Mouse (Mus musculus): Measurements from ENCODE around the gene Sumo1. TPM values are rescaled to one million over a fixed set of nuclear protein-coding genes. Genes with fewer than 3 reads are reported as not detected.
A peak's percentile ranks its signal among the peaks of the same experiment; 100 is the strongest.

Gene Sumo1
- polyA plus RNA-seq, 1 experiment from 2014 or later, result 414 TPM

DNA sequence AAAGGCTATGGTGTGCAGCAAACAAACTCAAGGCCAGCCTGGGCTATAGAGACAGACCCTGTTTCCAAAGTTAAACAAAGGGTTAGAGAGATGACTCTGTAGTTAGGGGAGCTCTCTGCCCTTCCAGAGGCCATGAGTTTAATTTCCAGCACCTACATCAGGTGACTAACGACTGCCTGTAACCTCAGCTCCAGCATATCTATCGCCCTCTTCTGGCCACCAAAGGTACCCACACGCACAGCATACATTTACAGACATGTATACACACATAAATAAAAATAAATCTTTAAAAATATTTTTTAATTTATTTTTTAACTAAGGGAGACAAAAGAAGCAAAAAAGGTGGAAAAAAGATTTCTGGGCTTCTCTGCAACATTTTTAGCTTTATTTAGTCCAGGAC lies 59.7 kb downstream of the Sumo1 start:
- Histone ChIP-seq H3K36me3 (ENCODE audit: insufficient read depth, low read length) (no peaks in the 10 kb centered on the region), H3K9me3 (replicated peaks; ENCODE audit: low read length) (no peaks in the 10 kb centered on the region), H3K27ac (0 out of 2 replicates have a peak overlapping the region, but pooled peaks have one; percentile 19), H3K9ac (ENCODE audit: low read depth, low read length) (no peak overlapping the region), H3K4me2 (ENCODE audit: low read length) (no peak overlapping the region), H3K27me3 (ENCODE audit: insufficient read depth, low read length) (no peaks in the 10 kb centered on the region), H3K4me1 (replicated peaks; ENCODE audit: insufficient read depth, low read length) (0 out of 2 replicates have a peak, but pooled peaks cover 3% of the 10 kb centered on the region), H3K4me3 (replicated peaks; ENCODE audit: low read depth, low read length) (no peak overlapping the region)
- 93% methylated on average over 3 of the region's 3 CpGs for WGBS
- DNase-seq (ENCODE audit: low spot score) (no peak), ATAC-seq (replicated peaks; ENCODE audit: low FRiP score, low read depth) (no peak)
- TF ChIP-seq CTCF (IDR thresholded peaks at IDR 0.05; ENCODE audit: low read depth), result peak; percentile 28; the same call in 1 of the 2 replicates

DNA sequence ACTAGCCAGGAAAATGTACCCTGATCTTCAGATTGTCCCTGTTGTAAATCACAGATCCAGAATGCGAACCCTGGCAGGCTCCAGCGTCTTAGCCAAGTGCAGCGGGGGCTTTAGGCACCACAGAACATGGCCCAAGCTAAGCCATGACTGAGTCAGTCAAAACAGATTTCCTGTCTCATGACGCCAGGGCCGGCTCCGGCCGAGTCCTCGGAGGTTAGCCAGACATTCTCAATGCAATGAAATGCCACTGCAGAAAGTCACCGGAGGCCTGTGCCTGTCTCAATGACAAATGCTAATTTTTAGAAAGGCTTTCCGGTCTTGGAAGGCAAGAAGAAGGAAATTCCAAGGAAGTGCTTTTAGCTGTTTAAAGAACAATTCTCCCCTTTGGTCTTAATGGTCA lies 60.7 kb downstream of the Sumo1 start:
- TF ChIP-seq CTCF (IDR thresholded peaks at IDR 0.05; ENCODE audit: low read depth), result no peak
- no peaks in the 10 kb centered on the region for H3K36me3 ChIP-seq (ENCODE audit: insufficient read depth, low read length)
- 36% methylated on average over 10 of the region's 10 CpGs for WGBS
- no peak for ATAC-seq (replicated peaks; ENCODE audit: low FRiP score, low read depth)
- no peak overlapping the region for H3K4me2 ChIP-seq (ENCODE audit: low read length)
- 0 out of 2 replicates have a peak, but pooled peaks cover 3% of the 10 kb centered on the region for H3K4me1 ChIP-seq (replicated peaks; ENCODE audit: insufficient read depth, low read length)
- DNase-seq (ENCODE audit: low spot score), result peak; percentile 82
- H3K9ac ChIP-seq (ENCODE audit: low read depth, low read length), result no peak overlapping the region
- H3K9me3 ChIP-seq (replicated peaks; ENCODE audit: low read length), result no peaks in the 10 kb centered on the region
- no peak overlapping the region for H3K4me3 ChIP-seq (replicated peaks; ENCODE audit: low read depth, low read length)
- H3K27ac ChIP-seq, result 0 out of 2 replicates have a peak overlapping the region, but pooled peaks have one; percentile 43
- no peaks in the 10 kb centered on the region for H3K27me3 ChIP-seq (ENCODE audit: insufficient read depth, low read length)

DNA sequence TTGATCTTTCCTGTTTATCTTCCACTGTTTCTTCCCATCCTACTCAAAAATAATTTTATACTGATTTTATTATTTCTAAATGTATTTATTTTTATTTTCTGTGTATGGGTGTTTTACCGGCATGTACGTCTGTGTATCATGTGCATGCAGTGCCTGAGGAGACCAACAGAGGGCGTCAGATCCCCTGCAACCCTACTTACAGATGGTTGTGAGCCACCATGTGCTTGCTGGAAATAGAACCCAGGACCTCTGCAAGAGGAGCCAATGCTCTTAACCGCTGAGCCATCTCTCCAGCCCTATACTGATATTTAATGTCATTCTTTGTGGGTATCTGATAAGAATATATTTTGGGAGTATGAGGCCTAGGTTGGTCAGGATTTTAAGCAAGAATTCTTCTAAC lies 61.2 kb downstream of the Sumo1 start:
- Histone ChIP-seq H3K4me2 (ENCODE audit: low read length) (no peak overlapping the region), H3K9ac (ENCODE audit: low read depth, low read length) (no peak overlapping the region), H3K27me3 (ENCODE audit: insufficient read depth, low read length) (no peaks in the 10 kb centered on the region), H3K36me3 (ENCODE audit: insufficient read depth, low read length) (no peaks in the 10 kb centered on the region), H3K4me3 (replicated peaks; ENCODE audit: low read depth, low read length) (no peak overlapping the region), H3K27ac (0 out of 2 replicates have a peak overlapping the region, but pooled peaks have one; percentile 43), H3K4me1 (replicated peaks; ENCODE audit: insufficient read depth, low read length) (0 out of 2 replicates have a peak, but pooled peaks cover 3% of the 10 kb centered on the region), H3K9me3 (replicated peaks; ENCODE audit: low read length) (no peaks in the 10 kb centered on the region)
- ATAC-seq (replicated peaks; ENCODE audit: low FRiP score, low read depth) (no peak), DNase-seq (ENCODE audit: low spot score) (no peak)
- WGBS, result 82% methylated on average over 4 of the region's 4 CpGs
- TF ChIP-seq CTCF (IDR thresholded peaks at IDR 0.05; ENCODE audit: low read depth), result peak; percentile 59

GRCm38 (mm10) chr1:59608920-59609319 lies 61.7 kb downstream of the Sumo1 start:
- WGBS, result 62% methylated on average over 5 of the region's 5 CpGs
- 0 out of 2 replicates have a peak, but pooled peaks cover 3% of the 10 kb centered on the region for H3K4me1 ChIP-seq (replicated peaks; ENCODE audit: insufficient read depth, low read length)
- no peak overlapping the region for H3K27ac ChIP-seq
- peak; percentile 44 for TF ChIP-seq CTCF (IDR thresholded peaks at IDR 0.05; ENCODE audit: low read depth)
- no peaks in the 10 kb centered on the region for H3K36me3 ChIP-seq (ENCODE audit: insufficient read depth, low read length)
- H3K9me3 ChIP-seq (replicated peaks; ENCODE audit: low read length), result no peaks in the 10 kb centered on the region
- ATAC-seq (replicated peaks; ENCODE audit: low FRiP score, low read depth) (no peak), DNase-seq (ENCODE audit: low spot score) (no peak)
- no peak overlapping the region for H3K4me3 ChIP-seq (replicated peaks; ENCODE audit: low read depth, low read length)
- no peak overlapping the region for H3K9ac ChIP-seq (ENCODE audit: low read depth, low read length)
- no peak overlapping the region for H3K4me2 ChIP-seq (ENCODE audit: low read length)
- no peaks in the 10 kb centered on the region for H3K27me3 ChIP-seq (ENCODE audit: insufficient read depth, low read length)

DNA sequence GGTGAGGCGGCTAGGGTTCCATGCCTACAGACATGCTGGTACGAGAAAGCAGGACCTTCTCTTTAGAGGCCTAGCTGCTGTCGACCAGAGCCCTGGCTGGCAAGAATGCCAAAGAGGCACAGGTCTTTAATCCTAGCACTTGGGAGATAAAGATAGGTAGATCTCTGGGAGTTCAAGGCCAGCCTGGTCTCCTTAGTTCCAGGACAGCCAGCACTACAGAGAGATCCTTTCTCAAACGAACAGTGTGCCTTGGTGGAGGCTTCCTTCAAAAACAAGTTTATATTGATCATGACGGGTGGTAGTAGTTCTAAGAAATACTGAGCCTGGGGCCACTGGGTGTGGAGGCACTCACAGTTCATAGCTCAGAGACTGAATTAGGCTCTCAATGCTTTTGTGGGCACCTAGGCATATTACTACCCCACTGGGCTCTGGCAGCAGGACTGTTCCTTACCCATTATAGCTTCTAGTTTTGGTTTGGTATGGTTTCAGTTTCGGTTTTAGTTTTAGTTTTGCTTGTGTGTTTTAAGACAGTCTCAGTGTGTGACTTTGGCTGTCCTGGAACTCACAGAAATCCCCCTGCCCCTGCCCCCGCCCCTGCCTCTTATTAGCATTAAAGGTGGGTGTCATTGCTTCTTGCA lies 62.4 kb downstream of the Sumo1 start:
- H3K4me2 ChIP-seq (ENCODE audit: low read length), result no peak overlapping the region
- TF ChIP-seq CTCF (IDR thresholded peaks at IDR 0.05; ENCODE audit: low read depth), result no peak
- ATAC-seq (replicated peaks; ENCODE audit: low FRiP score, low read depth), result no peak
- no peak overlapping the region for H3K4me3 ChIP-seq (replicated peaks; ENCODE audit: low read depth, low read length)
- H3K27ac ChIP-seq, result no peak overlapping the region
- 90% methylated on average over 7 of the region's 7 CpGs for WGBS
- no peak for DNase-seq (ENCODE audit: low spot score)
- H3K4me1 ChIP-seq (replicated peaks; ENCODE audit: insufficient read depth, low read length), result 0 out of 2 replicates have a peak, but pooled peaks cover 3% of the 10 kb centered on the region
- no peak overlapping the region for H3K9ac ChIP-seq (ENCODE audit: low read depth, low read length)
- no peaks in the 10 kb centered on the region for H3K36me3 ChIP-seq (ENCODE audit: insufficient read depth, low read length)
- H3K27me3 ChIP-seq (ENCODE audit: insufficient read depth, low read length), result no peaks in the 10 kb centered on the region
- no peaks in the 10 kb centered on the region for H3K9me3 ChIP-seq (replicated peaks; ENCODE audit: low read length)

GRCm38 (mm10) chr1:59607071-59607470 lies 63.6 kb downstream of the Sumo1 start:
- 74% methylated on average over 7 of the region's 7 CpGs for WGBS
- no peaks in the 10 kb centered on the region for H3K9me3 ChIP-seq (replicated peaks; ENCODE audit: low read length)
- 0 out of 2 replicates have a peak, but pooled peaks cover 3% of the 10 kb centered on the region for H3K4me1 ChIP-seq (replicated peaks; ENCODE audit: insufficient read depth, low read length)
- H3K9ac ChIP-seq (ENCODE audit: low read depth, low read length), result no peak overlapping the region
- no peak overlapping the region for H3K4me2 ChIP-seq (ENCODE audit: low read length)
- ATAC-seq (replicated peaks; ENCODE audit: low FRiP score, low read depth) (no peak), DNase-seq (ENCODE audit: low spot score) (no peak)
- no peaks in the 10 kb centered on the region for H3K36me3 ChIP-seq (ENCODE audit: insufficient read depth, low read length)
- no peak for TF ChIP-seq CTCF (IDR thresholded peaks at IDR 0.05; ENCODE audit: low read depth)
- H3K4me3 ChIP-seq (replicated peaks; ENCODE audit: low read depth, low read length), result no peak overlapping the region
- H3K27ac ChIP-seq, result no peak overlapping the region
- no peaks in the 10 kb centered on the region for H3K27me3 ChIP-seq (ENCODE audit: insufficient read depth, low read length)
